ENCODE assay signal across 22 mouse cellular contexts in the genomic region with DNA sequence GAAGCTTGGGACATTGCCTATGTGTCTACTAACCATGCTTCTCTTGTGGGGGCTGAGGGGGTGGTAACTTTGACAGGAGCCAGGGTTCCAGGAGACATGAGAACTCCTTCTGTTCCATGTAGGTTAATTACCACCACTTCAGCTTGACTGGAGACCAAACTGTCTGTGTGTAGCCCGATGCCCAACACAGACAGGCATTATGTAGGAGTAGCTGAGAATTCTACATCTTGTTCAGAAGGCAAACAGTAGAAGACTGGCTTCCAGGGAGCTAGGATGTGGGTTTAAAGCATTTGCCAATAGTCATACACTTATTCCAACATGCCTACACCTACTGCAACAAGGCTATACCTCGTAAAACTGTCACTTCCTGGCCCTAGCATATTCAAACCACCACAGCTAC. TPM values are rescaled to one million over a fixed set of nuclear protein-coding genes. Genes with fewer than 3 reads are reported as not detected.
"Had no signal": no experiment of that assay in that cellular context is flagged by ENCODE, and none has a peak within 500 bp of the region (broad histone marks: within the 10 kb centered on the region; RNA-seq: fewer than 3 reads in every experiment).

No protein-coding gene starts in this region.

- ATAC-seq: midbrain, embryonic 13.5 days; midbrain, embryonic 15.5 days had no signal

- DNase-seq: lung, embryonic 14.5 days; lung, postnatal 14 days; thymus, adult 18-20 months; thymus, postnatal 14 days; thymus, postnatal 36 days had no signal

- H3K4me2 ChIP-seq: lung, embryonic 14.5 days; midbrain, embryonic 11.5 days; midbrain, embryonic 13.5 days; midbrain, embryonic 15.5 days; neural tube, embryonic 12.5 days; stomach, embryonic 15.5 days had no signal

- H3K27me3 ChIP-seq: megakaryocyte, embryonic 14.5 days; midbrain, embryonic 13.5 days; midbrain, embryonic 15.5 days; neural tube, embryonic 12.5 days; stomach, embryonic 15.5 days had no signal

- H3K27ac ChIP-seq: macrophage; midbrain, embryonic 13.5 days; midbrain, embryonic 15.5 days; neural tube, embryonic 12.5 days; stomach, embryonic 15.5 days; stomach, postnatal 0 days had no signal

- H3K9ac ChIP-seq: lung, embryonic 14.5 days; midbrain, embryonic 13.5 days; midbrain, embryonic 15.5 days; neural tube, embryonic 12.5 days; stomach, embryonic 15.5 days had no signal

- H3K4me1 ChIP-seq: megakaryocyte, embryonic 14.5 days; midbrain, embryonic 13.5 days; midbrain, embryonic 15.5 days; neural tube, embryonic 12.5 days; stomach, embryonic 15.5 days had no signal

- H3K36me3 ChIP-seq: midbrain, embryonic 13.5 days; midbrain, embryonic 15.5 days; neural tube, embryonic 12.5 days; stomach, embryonic 15.5 days had no signal

- H3K9me3 ChIP-seq: midbrain, embryonic 15.5 days; stomach, embryonic 15.5 days had no signal

- H3K4me3 ChIP-seq: megakaryocyte, embryonic 14.5 days; midbrain, embryonic 13.5 days; midbrain, embryonic 15.5 days; neural tube, embryonic 12.5 days; stomach, embryonic 15.5 days had no signal

RNA-seq across cellular contexts. Expression of gene Rdh19, which starts 11.2 kb away (rescaled TPM):
- total RNA-seq: megakaryocyte progenitor cell, adult 5-6 weeks; midbrain, postnatal 0 days; monocyte, adult 5-6 weeks; neutrophil, adult 5-6 weeks had no signal
- polyA plus RNA-seq: liver, embryonic 16.5 days; lung, embryonic 14.5 days; lung, embryonic 16.5 days; macrophage; midbrain, embryonic 11.5 days; midbrain, embryonic 13.5 days; midbrain, embryonic 15.5 days; midbrain, postnatal 0 days; neural tube, embryonic 12.5 days; neural tube, embryonic 14.5 days; spleen, adult 2 months; stomach, embryonic 15.5 days; stomach, postnatal 0 days; thymus, postnatal 0 days had no signal

RNA-seq across cellular contexts. Expression of gene Rdh16f2, which starts 27.7 kb away (rescaled TPM):
- total RNA-seq: megakaryocyte progenitor cell, adult 5-6 weeks; midbrain, postnatal 0 days; monocyte, adult 5-6 weeks; neutrophil, adult 5-6 weeks had no signal
- polyA plus RNA-seq: lung, embryonic 14.5 days; lung, embryonic 16.5 days; macrophage; midbrain, embryonic 11.5 days; midbrain, embryonic 13.5 days; midbrain, embryonic 15.5 days; midbrain, postnatal 0 days; neural tube, embryonic 12.5 days; neural tube, embryonic 14.5 days; stomach, embryonic 15.5 days; stomach, postnatal 0 days had no signal

RNA-seq across cellular contexts. Expression of gene Rdh16, which starts 37.6 kb away (rescaled TPM):
- total RNA-seq: megakaryocyte progenitor cell, adult 5-6 weeks; midbrain, postnatal 0 days; monocyte, adult 5-6 weeks; neutrophil, adult 5-6 weeks had no signal
- polyA plus RNA-seq: lung, embryonic 14.5 days; lung, embryonic 16.5 days; macrophage; midbrain, embryonic 11.5 days; midbrain, embryonic 13.5 days; midbrain, embryonic 15.5 days; midbrain, postnatal 0 days; neural tube, embryonic 12.5 days; neural tube, embryonic 14.5 days; stomach, embryonic 15.5 days; thymus, postnatal 0 days had no signal

RNA-seq across cellular contexts. Expression of gene Rdh7, which starts 50.1 kb away (rescaled TPM):
- total RNA-seq: megakaryocyte progenitor cell, adult 5-6 weeks; midbrain, postnatal 0 days; monocyte, adult 5-6 weeks; neutrophil, adult 5-6 weeks had no signal
- polyA plus RNA-seq: lung, embryonic 14.5 days; lung, embryonic 16.5 days; macrophage; midbrain, embryonic 11.5 days; midbrain, embryonic 13.5 days; midbrain, embryonic 15.5 days; midbrain, postnatal 0 days; neural tube, embryonic 12.5 days; neural tube, embryonic 14.5 days; thymus, postnatal 0 days had no signal

RNA-seq across cellular contexts. Expression of gene Sdr9c7, which starts 59.8 kb away (rescaled TPM):
- total RNA-seq: megakaryocyte progenitor cell, adult 5-6 weeks; monocyte, adult 5-6 weeks; neutrophil, adult 5-6 weeks had no signal
- polyA plus RNA-seq: liver, embryonic 16.5 days; lung, embryonic 14.5 days; lung, embryonic 16.5 days; macrophage; midbrain, embryonic 11.5 days; midbrain, embryonic 13.5 days; midbrain, embryonic 15.5 days; midbrain, postnatal 0 days; neural tube, embryonic 12.5 days; neural tube, embryonic 14.5 days had no signal
